Mouse (Mus musculus): Measurements from ENCODE around the gene Gm5134.
"Not testable (repeated sequence)": the region's sequence is repeated elsewhere in the genome, so short reads cannot be mapped to it uniquely, and the experiment has no call there.

Gm5134 gene

GRCm38 (mm10) chr10:75939481-75940234 is 14.7 kb upstream of the Gm5134 start:
- DNase-seq: no peak

- DNase-seq: no peak
Observed at GRCm38 (mm10) chr10:75940520-75940919, 13.8 kb upstream of the Gm5134 start, which contains the start of gene Gm867. Gm867 (minus strand) TSS chr10:75940672.

GRCm38 (mm10) chr10:75941042-75941824 is 13.1 kb upstream of the Gm5134 start:
- DNase-seq: no peak

GRCm38 (mm10) chr10:75942736-75943477 is 11.4 kb upstream of the Gm5134 start, which contains the start of gene Vpreb3:
Vpreb3 (plus strand) TSS chr10:75943057.
- DNase-seq: no peak

GRCm38 (mm10) chr10:75944066-75944772 is 10.1 kb upstream of the Gm5134 start:
- no peak for DNase-seq

- no peak for DNase-seq
Observed at GRCm38 (mm10) chr10:75945213-75945612, 9.1 kb upstream of the Gm5134 start.

GRCm38 (mm10) chr10:75945896-75946295 is 8.4 kb upstream of the Gm5134 start:
- DNase-seq: no peak

GRCm38 (mm10) chr10:75948079-75948478 is 6.2 kb upstream of the Gm5134 start:
- DNase-seq: no peak

GRCm38 (mm10) chr10:75949053-75950045 is 5.0 kb upstream of the Gm5134 start:
- no peak for DNase-seq

GRCm38 (mm10) chr10:75950791-75951210 is 3.5 kb upstream of the Gm5134 start:
- DNase-seq: no peak

GRCm38 (mm10) chr10:75951424-75952050 is 2.8 kb upstream of the Gm5134 start:
- no peak for DNase-seq

- DNase-seq: no peak
Observed at GRCm38 (mm10) chr10:75973846-75974245, 19.5 kb downstream of the Gm5134 start.

GRCm38 (mm10) chr10:75975216-75975615 is 20.9 kb downstream of the Gm5134 start:
- no peak for DNase-seq

GRCm38 (mm10) chr10:75978119-75978834 is 24.0 kb downstream of the Gm5134 start:
- DNase-seq: no peak

GRCm38 (mm10) chr10:75978835-75979157 is 24.5 kb downstream of the Gm5134 start:
- DNase-seq: no peak

GRCm38 (mm10) chr10:75979432-75979831 is 25.1 kb downstream of the Gm5134 start:
- DNase-seq: no peak

GRCm38 (mm10) chr10:75990430-75991042 is 36.2 kb downstream of the Gm5134 start:
- no peak for DNase-seq

GRCm38 (mm10) chr10:75993616-75994240 is 39.4 kb downstream of the Gm5134 start:
- DNase-seq: no peak

- DNase-seq: not testable (repeated sequence)
Observed at GRCm38 (mm10) chr10:75994531-75995210, 40.4 kb downstream of the Gm5134 start.
